Mouse (Mus musculus) fibroblast of lung, adult 2 months (primary cell): Measurements from ENCODE around the gene Oasl2.
"Not testable (repeated sequence)": the region's sequence is repeated elsewhere in the genome, so short reads cannot be mapped to it uniquely, and the experiment has no call there.

Experiments
- DNase-seq: peaks from one replicate; pipeline ENCODE4 v3.0.0-alpha.2; 2011; ENCODE audit warnings: low read depth

Gene Oasl2

DNA sequence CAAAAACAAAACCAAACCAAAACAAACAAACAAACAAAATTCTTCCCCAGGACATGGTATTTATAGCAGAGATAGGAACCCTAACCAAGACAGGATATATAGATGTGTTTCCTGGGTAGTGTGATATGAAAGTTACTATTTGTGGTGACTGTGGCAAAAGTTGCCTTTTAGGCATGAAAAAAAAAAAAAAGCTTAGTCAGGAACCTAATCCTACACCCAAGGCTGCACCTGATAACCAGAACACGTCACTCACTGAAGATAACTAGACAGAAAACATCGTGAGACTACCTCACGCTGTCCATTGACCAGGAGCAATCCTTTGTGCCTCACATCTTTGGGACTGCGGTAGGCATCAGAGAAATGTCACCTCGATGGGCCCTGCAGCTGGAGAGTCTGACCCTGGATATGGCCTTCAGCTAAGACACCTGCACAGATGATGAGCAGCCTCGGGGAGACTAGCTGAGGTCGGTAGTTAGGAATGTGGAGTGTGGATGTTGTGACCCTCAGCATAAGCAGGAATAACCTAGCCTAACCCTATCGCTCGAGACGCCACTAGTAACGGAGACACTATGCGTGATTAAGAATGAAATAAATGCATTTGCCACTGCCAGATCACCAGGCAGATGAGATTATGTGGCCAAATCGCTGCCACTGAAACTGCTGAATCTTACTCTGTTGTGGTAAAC is at the start of gene Oasl2:
TSS of gene Oasl2 (plus strand) at position 249 of the 686 bp plus-strand sequence.
- no peak for DNase-seq

- DNase-seq = no peak
These were observed 45.0 kb upstream of the Oasl2 start for GRCm38 (mm10) chr5:114851565-114852236.

GRCm38 (mm10) chr5:114853364-114853763 is 43.4 kb upstream of the Oasl2 start, which contains the start of gene 4930519G04Rik:
Gene 4930519G04Rik, plus strand, starts transcription at chr5:114853664.
- DNase-seq = not testable (repeated sequence)

DNA sequence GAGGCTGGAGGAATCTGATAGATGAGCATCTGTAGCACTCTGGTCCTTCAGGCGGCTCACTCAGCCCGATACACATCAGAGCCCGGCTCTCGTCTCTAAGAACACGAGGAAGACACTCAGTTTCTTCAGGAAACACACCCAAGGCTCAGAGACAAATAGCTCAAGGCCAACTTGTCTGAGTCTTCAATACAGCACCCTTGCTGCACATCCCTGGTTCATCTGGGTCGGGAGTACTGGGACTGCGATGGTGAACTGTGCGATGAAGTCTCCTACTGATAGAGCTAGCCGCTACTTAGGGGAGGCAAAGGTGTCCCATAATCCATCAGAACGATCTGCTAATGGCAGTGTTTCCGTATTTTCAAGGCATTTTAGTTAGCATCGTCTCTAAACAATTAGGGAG is 38.2 kb upstream of the Oasl2 start, which contains the start of gene Gm9936:
TSS of gene Gm9936 (minus strand) at position 101 of the 400 bp plus-strand sequence.
- DNase-seq = no peak

DNA sequence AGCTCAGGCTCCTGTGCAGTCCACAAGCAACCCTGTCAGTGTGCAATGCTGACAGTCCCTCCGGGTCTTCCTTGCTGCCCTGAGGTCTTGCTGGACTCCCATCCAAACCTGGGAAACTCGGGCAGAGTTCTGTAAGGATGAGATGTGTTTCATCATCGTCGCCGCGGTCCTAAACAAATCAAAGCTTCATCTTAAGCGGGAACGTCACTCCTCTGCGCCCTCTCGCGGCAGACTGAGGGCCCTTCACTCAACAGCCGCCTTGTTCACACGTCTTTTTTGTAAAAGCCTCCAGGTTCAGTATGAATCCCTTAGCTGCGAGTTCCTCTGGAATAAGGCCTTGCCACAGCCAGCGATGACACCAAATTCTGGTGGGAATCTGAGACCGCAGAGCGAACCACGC is 37.5 kb upstream of the Oasl2 start:
- peak; percentile 63 for DNase-seq

DNA sequence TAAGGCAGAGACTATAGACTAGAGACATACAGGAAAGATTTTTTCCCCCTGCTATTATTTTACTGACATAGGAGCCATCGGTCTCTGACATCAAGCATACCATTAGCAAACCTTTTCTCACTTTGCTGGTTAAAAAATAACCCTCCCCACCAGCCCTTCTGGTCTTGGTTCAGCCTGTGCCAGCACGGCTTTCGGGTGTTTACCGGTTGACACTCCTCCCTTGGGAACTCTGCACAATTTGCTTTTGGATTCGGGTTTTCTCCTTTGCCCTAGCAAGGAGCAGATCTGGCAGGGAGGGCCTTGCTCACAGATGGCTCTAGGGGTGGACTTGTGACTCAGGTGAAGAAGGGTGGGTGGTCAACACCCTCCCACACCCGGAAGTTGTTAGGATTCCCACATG is 35.0 kb upstream of the Oasl2 start:
- DNase-seq = no peak

- DNase-seq = no peak
These were observed 31.9 kb upstream of the Oasl2 start for GRCm38 (mm10) chr5:114864813-114865212.

- no peak for DNase-seq
These were observed 31.5 kb upstream of the Oasl2 start for GRCm38 (mm10) chr5:114865279-114865678.

DNA sequence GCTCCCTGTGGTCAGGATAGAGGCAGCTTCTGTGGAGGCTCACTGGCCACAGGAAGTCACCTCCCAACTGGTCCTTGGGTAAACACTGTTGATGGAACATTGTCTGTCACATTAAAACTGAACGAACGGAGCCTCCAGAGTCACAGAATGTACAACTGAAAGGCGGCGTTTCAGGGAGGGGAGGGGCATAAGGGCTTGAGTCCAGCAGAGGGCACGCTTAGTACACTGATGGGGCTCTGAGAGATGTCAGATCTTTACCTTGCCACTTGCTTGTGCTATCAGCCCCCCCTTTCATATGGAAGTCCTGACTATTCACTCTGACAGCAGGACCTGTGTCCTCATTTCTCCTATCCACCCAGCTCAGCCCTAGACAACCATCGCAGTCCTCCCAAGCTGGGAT is 20.9 kb upstream of the Oasl2 start:
- no peak for DNase-seq

DNA sequence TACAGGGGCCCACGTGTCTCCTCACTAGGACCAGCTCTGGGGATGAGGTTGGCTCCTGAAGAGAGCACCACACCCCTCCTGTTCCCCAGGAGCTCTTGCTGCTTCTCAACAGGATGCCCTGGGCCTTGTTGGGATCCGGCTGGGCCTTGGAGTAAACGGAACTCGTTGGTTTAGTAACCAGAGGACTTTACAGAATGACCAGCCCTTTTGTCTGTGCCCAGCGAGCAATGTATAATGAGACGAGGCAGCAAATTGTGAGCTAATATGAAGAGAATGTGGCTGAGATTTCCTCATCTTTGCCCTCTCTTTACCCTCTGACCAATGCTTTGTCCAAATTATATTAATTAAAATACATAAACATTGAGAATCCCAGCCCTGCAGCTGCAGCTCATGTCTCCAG is 20.4 kb upstream of the Oasl2 start:
- DNase-seq = no peak

DNA sequence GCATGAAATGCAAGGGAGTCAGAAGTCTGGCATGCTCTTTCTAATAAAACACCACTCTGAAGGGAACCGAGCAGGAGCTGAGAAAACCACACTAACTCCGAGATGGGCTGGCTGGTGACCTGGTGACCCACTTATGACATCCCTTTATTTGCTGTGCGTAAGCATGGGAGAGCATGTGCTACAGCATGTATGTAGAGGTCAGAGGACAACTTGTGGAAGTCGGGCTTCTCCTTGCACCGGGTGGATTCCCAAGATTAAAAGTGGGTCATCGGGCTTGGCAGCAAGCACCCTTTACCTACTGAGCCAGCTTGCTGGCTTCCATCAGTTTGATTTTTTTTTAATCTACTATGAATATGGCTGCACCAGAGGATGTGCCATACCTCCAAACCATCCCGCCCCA is 19.2 kb upstream of the Oasl2 start:
- no peak for DNase-seq

GRCm38 (mm10) chr5:114879399-114879798 is 17.3 kb upstream of the Oasl2 start:
- DNase-seq = no peak

DNA sequence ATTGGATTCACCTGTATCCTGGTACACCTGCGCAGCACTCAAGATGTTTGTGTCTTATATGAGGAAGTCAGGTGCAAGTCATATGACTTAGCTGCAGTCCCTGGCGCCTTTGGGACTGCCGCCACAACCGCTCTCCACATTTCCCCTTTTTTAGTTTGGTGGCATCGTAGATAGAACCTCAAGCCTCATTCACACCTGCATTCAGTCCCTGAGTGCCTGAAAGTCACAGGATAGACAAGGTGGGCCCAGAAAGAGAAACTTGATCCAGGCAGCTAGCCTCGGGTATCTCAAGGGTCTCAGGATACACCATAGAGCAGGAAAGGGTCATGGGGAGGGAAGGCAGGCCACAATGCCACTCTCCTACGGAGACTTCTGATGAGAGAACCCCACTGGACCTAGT is 14.4 kb upstream of the Oasl2 start:
- DNase-seq = not testable (repeated sequence)

GRCm38 (mm10) chr5:114883022-114883421 is 13.7 kb upstream of the Oasl2 start:
- DNase-seq = no peak

GRCm38 (mm10) chr5:114886801-114887200 is 9.9 kb upstream of the Oasl2 start:
- no peak for DNase-seq

- no peak for DNase-seq
These were observed 7.7 kb upstream of the Oasl2 start for GRCm38 (mm10) chr5:114888995-114889394.

DNA sequence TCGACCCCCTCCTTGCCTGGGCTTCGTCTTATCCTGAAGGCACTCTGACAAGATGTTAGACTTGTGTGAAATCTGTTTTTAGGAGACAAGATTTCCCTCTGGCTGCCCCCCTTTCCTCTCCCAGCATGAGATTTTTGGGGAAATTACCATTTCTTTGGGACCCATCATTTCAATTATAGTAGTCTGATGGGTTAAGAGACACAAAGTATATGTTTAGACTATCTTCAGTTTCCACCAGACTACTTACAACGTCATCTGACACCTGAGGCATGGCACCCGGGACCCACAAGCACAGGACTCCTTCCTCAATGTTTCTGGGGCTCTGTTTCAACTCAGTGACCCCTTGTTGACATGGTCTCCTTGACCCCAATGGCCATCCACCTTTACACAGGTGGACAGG is 1.2 kb upstream of the Oasl2 start:
- no peak for DNase-seq

GRCm38 (mm10) chr5:114897374-114897793 is 648 bp downstream of the Oasl2 start:
- no peak for DNase-seq

- no peak for DNase-seq
These were observed 2.1 kb downstream of the Oasl2 start for GRCm38 (mm10) chr5:114898857-114899256.

GRCm38 (mm10) chr5:114902413-114902812 is 5.7 kb downstream of the Oasl2 start:
- no peak for DNase-seq

- no peak for DNase-seq
These were observed 12.0 kb downstream of the Oasl2 start for GRCm38 (mm10) chr5:114908598-114909305.

GRCm38 (mm10) chr5:114913686-114914085 is 16.9 kb downstream of the Oasl2 start:
- no peak for DNase-seq

DNA sequence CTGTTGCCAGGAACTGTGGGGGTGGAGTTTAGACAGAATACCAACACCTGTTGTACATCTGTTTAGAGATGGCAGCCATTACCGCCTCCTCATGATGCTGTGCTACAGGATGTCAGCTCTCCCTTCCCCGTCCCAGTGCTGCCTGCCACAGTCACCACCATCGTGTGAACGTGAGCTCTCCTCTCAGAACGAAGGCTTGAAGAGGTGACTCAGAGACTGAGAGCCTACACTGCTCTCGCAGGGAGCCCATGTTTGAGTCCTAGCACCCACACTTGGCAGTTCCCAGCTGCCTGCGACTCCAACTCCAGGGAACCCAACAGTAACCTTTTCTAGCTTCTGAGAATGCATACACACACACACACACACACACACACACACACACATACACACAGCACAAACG is 18.1 kb downstream of the Oasl2 start:
- DNase-seq = no peak
